Mouse (Mus musculus) limb, embryonic 15.5 days (tissue): ENCODE results near the gene Fbxo47. TPM values are rescaled to one million over a fixed set of nuclear protein-coding genes. Genes with fewer than 3 reads are reported as not detected.

Source experiments
- ATAC-seq: fragments of 200-750 bp; cut with Nextera tagmentation; 2 replicates; pipeline ENCODE4 v1.8.0; 2017; ENCODE audit warnings: low read depth, moderate TSS enrichment; ENCODE audit not compliant: insufficient number of reproducible peaks, low FRiP score, low TSS enrichment
- H3K27ac ChIP-seq: fragments of 300-500 bp; sonication (generic); 2 replicates; pipeline ENCODE4 v1.5.1; 2015; ENCODE audit warnings: moderate library complexity, mild to moderate bottlenecking, inconsistent platforms
- H3K27me3 ChIP-seq: fragments of 300-500 bp; sonication (generic); 2 replicates; pipeline ENCODE4 v1.6.1; 2015; ENCODE audit warnings: inconsistent platforms
- H3K36me3 ChIP-seq: fragments of 300-500 bp; sonication (generic); 2 replicates; pipeline ENCODE4 v1.6.1; 2015; ENCODE audit warnings: inconsistent platforms
- H3K4me1 ChIP-seq: fragments of 300-500 bp; sonication (generic); 2 replicates; pipeline ENCODE4 v1.6.1; 2015; ENCODE audit warnings: inconsistent platforms
- H3K4me2 ChIP-seq: fragments of 300-500 bp; sonication (generic); 2 replicates; pipeline ENCODE4 v1.6.1; 2015; ENCODE audit warnings: mild to moderate bottlenecking, inconsistent platforms
- H3K4me3 ChIP-seq: fragments of 300-500 bp; sonication (generic); 2 replicates; pipeline ENCODE4 v1.5.1; 2015; ENCODE audit warnings: mild to moderate bottlenecking, inconsistent platforms
- H3K9ac ChIP-seq: fragments of 300-500 bp; sonication (generic); 2 replicates; pipeline ENCODE4 v1.6.1; 2015; ENCODE audit warnings: inconsistent platforms
- H3K9me3 ChIP-seq: fragments of 300-500 bp; sonication (generic); 2 replicates; pipeline ENCODE4 v1.6.1; 2016; ENCODE audit warnings: inconsistent platforms
- WGBS: fragments of 180-500 bp; shearing (Covaris S2); methylation state at CpG from one replicate; pipeline ENCODE4 v1.1.7; 2015; 5-methylcytosine and 5-hydroxymethylcytosine counted together
- polyA plus RNA-seq: library from polyadenylated mRNA; unstranded; fragments of >200 nt; fragmentation: Nextera tagmentation; extraction: Ambion mirVana; gene quantifications from 2 replicates; pipeline ENCODE4 v1.2.1, GENCODE M21; 2015

Gene Fbxo47
- 0.26 and 0.74 TPM in 2 replicates for polyA plus RNA-seq

GRCm38 (mm10) chr11:97883918-97884600, at the start of gene Fbxo47:
TSS of gene Fbxo47 (minus strand) at chr11:97884154.
- WGBS: under 1% methylated on average over 37 of the region's 37 CpGs
- Histone ChIP-seq H3K36me3 (no peaks in the 10 kb centered on the region), H3K4me2 (peak within 1 kb of the TSS; percentile 60), H3K27ac (peak within 1 kb of the TSS; percentile 89), H3K4me1 (no peaks in the 10 kb centered on the region), H3K27me3 (no peaks in the 10 kb centered on the region), H3K4me3 (peak within 1 kb of the TSS; percentile 59), H3K9me3 (no peaks in the 10 kb centered on the region), H3K9ac (peak within 1 kb of the TSS; percentile 37; the same call in 1 of the 2 replicates)
- peak; percentile 94 for ATAC-seq

- H3K9me3 ChIP-seq: no peaks in the 10 kb centered on the region
Measured at GRCm38 (mm10) chr11:97933553-97933952, 49.6 kb upstream of the Fbxo47 start.

GRCm38 (mm10) chr11:97928905-97929304, 45.0 kb upstream of the Fbxo47 start:
- Histone ChIP-seq H3K27ac (no peak overlapping the region), H3K4me1 (no peaks in the 10 kb centered on the region), H3K9ac (no peak overlapping the region), H3K4me2 (no peak overlapping the region), H3K36me3 (no peaks in the 10 kb centered on the region), H3K9me3 (no peaks in the 10 kb centered on the region), H3K27me3 (no peaks in the 10 kb centered on the region), H3K4me3 (no peak overlapping the region)
- 57% methylated on average over 4 of the region's 4 CpGs for WGBS
- ATAC-seq: no peak

More at GRCm38 (mm10) chr11:97933553-97933952, 49.6 kb upstream of the Fbxo47 start:
- Histone ChIP-seq H3K27me3 (no peaks in the 10 kb centered on the region), H3K4me2 (no peak overlapping the region), H3K4me1 (peaks cover 4% of the 10 kb centered on the region; the same call in 1 of the 2 replicates), H3K27ac (no peak overlapping the region), H3K36me3 (no peaks in the 10 kb centered on the region), H3K9ac (no peak overlapping the region), H3K4me3 (no peak overlapping the region)
- no peak for ATAC-seq
- 70% methylated on average over 1 of the region's 1 CpGs for WGBS

GRCm38 (mm10) chr11:97924217-97924616, 40.3 kb upstream of the Fbxo47 start:
- Histone ChIP-seq H3K9ac (no peak overlapping the region), H3K9me3 (no peaks in the 10 kb centered on the region), H3K27ac (no peak overlapping the region), H3K27me3 (no peaks in the 10 kb centered on the region), H3K4me3 (no peak overlapping the region), H3K36me3 (no peaks in the 10 kb centered on the region), H3K4me1 (no peaks in the 10 kb centered on the region), H3K4me2 (no peak overlapping the region)
- no peak for ATAC-seq
- 90% methylated on average over 10 of the region's 10 CpGs for WGBS

GRCm38 (mm10) chr11:97923639-97924038, 39.7 kb upstream of the Fbxo47 start:
- no peak for ATAC-seq
- WGBS: 70% methylated on average over 9 of the region's 9 CpGs

GRCm38 (mm10) chr11:97915974-97916503, 32.1 kb upstream of the Fbxo47 start:
- no peak for ATAC-seq
- Histone ChIP-seq H3K9me3 (no peaks in the 10 kb centered on the region), H3K9ac (no peak overlapping the region), H3K27me3 (no peaks in the 10 kb centered on the region), H3K4me3 (no peak overlapping the region), H3K4me2 (no peak overlapping the region), H3K36me3 (no peaks in the 10 kb centered on the region), H3K27ac (no peak overlapping the region), H3K4me1 (no peaks in the 10 kb centered on the region)
- 82% methylated on average over 6 of the region's 6 CpGs for WGBS

More at GRCm38 (mm10) chr11:97923639-97924038, 39.7 kb upstream of the Fbxo47 start:
- no peaks in the 10 kb centered on the region for H3K9me3 ChIP-seq
- H3K4me2 ChIP-seq: no peak overlapping the region
- no peak overlapping the region for H3K4me3 ChIP-seq
- H3K4me1 ChIP-seq: no peaks in the 10 kb centered on the region
- H3K27ac ChIP-seq: no peak overlapping the region
- no peak overlapping the region for H3K9ac ChIP-seq
- H3K27me3 ChIP-seq: no peaks in the 10 kb centered on the region
- H3K36me3 ChIP-seq: no peaks in the 10 kb centered on the region

GRCm38 (mm10) chr11:97915471-97915870, 31.5 kb upstream of the Fbxo47 start:
- H3K4me2 ChIP-seq: no peak overlapping the region
- no peak for ATAC-seq
- no peaks in the 10 kb centered on the region for H3K4me1 ChIP-seq
- H3K9ac ChIP-seq: no peak overlapping the region
- no peaks in the 10 kb centered on the region for H3K9me3 ChIP-seq
- H3K27me3 ChIP-seq: no peaks in the 10 kb centered on the region
- WGBS: 84% methylated on average over 2 of the region's 2 CpGs
- no peak overlapping the region for H3K4me3 ChIP-seq
- H3K36me3 ChIP-seq: no peaks in the 10 kb centered on the region
- no peak overlapping the region for H3K27ac ChIP-seq

- ATAC-seq: no peak
- no peak overlapping the region for H3K4me2 ChIP-seq
- WGBS: 82% methylated on average over 14 of the region's 14 CpGs
- no peaks in the 10 kb centered on the region for H3K36me3 ChIP-seq
- no peak overlapping the region for H3K27ac ChIP-seq
- no peak overlapping the region for H3K9ac ChIP-seq
- no peak overlapping the region for H3K4me3 ChIP-seq
- no peaks in the 10 kb centered on the region for H3K4me1 ChIP-seq
- no peaks in the 10 kb centered on the region for H3K27me3 ChIP-seq
- H3K9me3 ChIP-seq: no peaks in the 10 kb centered on the region
Measured at GRCm38 (mm10) chr11:97913111-97913510, 29.2 kb upstream of the Fbxo47 start.

- Histone ChIP-seq H3K9me3 (no peaks in the 10 kb centered on the region), H3K4me2 (no peak overlapping the region), H3K27me3 (no peaks in the 10 kb centered on the region), H3K4me3 (no peak overlapping the region), H3K9ac (no peak overlapping the region), H3K27ac (no peak overlapping the region), H3K36me3 (no peaks in the 10 kb centered on the region), H3K4me1 (no peaks in the 10 kb centered on the region)
- 85% methylated on average over 11 of the region's 11 CpGs for WGBS
- ATAC-seq: no peak
Measured at GRCm38 (mm10) chr11:97908634-97909348, 24.8 kb upstream of the Fbxo47 start.

- Histone ChIP-seq H3K9ac (no peak overlapping the region), H3K4me3 (no peak overlapping the region), H3K4me2 (no peak overlapping the region), H3K36me3 (no peaks in the 10 kb centered on the region), H3K27ac (no peak overlapping the region), H3K27me3 (no peaks in the 10 kb centered on the region), H3K4me1 (no peaks in the 10 kb centered on the region), H3K9me3 (no peaks in the 10 kb centered on the region)
- ATAC-seq: no peak
- WGBS: 81% methylated on average over 5 of the region's 5 CpGs
Measured at GRCm38 (mm10) chr11:97907935-97908334, 24.0 kb upstream of the Fbxo47 start.

- no peak overlapping the region for H3K27ac ChIP-seq
- WGBS: 88% methylated on average over 9 of the region's 9 CpGs
- H3K4me3 ChIP-seq: no peak overlapping the region
- H3K27me3 ChIP-seq: no peaks in the 10 kb centered on the region
- no peak overlapping the region for H3K9ac ChIP-seq
- H3K4me2 ChIP-seq: no peak overlapping the region
- H3K9me3 ChIP-seq: no peaks in the 10 kb centered on the region
- no peaks in the 10 kb centered on the region for H3K36me3 ChIP-seq
- H3K4me1 ChIP-seq: no peaks in the 10 kb centered on the region
- no peak for ATAC-seq
Measured at GRCm38 (mm10) chr11:97906905-97907304, 23.0 kb upstream of the Fbxo47 start.

GRCm38 (mm10) chr11:97905941-97906340, 22.0 kb upstream of the Fbxo47 start:
- H3K36me3 ChIP-seq: no peaks in the 10 kb centered on the region
- ATAC-seq: no peak
- no peak overlapping the region for H3K4me3 ChIP-seq
- no peaks in the 10 kb centered on the region for H3K9me3 ChIP-seq
- no peak overlapping the region for H3K4me2 ChIP-seq
- H3K27me3 ChIP-seq: no peaks in the 10 kb centered on the region
- H3K9ac ChIP-seq: no peak overlapping the region
- WGBS: 49% methylated on average over 2 of the region's 2 CpGs
- H3K27ac ChIP-seq: no peak overlapping the region
- no peaks in the 10 kb centered on the region for H3K4me1 ChIP-seq
